Mouse (Mus musculus) embryonic facial prominence, embryonic 13.5 days (tissue): ENCODE data around the gene Klhl7. TPM values are rescaled to one million over a fixed set of nuclear protein-coding genes. Genes with fewer than 3 reads are reported as not detected.

Source experiments
- ATAC-seq: fragments of 200-750 bp; cut with Nextera tagmentation; 2 replicates; pipeline ENCODE4 v1.8.0; 2017; ENCODE audit warnings: low read depth; ENCODE audit not compliant: insufficient number of reproducible peaks, insufficient read depth, low FRiP score, low TSS enrichment
- H3K27ac ChIP-seq: fragments of 300-500 bp; sonication (generic); 2 replicates; pipeline ENCODE4 v1.5.1; 2015; ENCODE audit warnings: moderate library complexity, mild to moderate bottlenecking, inconsistent platforms
- H3K27me3 ChIP-seq: fragments of 300-500 bp; sonication (generic); 2 replicates; pipeline ENCODE4 v1.6.1; 2015; ENCODE audit warnings: mild to moderate bottlenecking, inconsistent platforms
- H3K36me3 ChIP-seq: fragments of 300-500 bp; sonication (generic); 2 replicates; pipeline ENCODE4 v1.6.1; 2015; ENCODE audit warnings: mild to moderate bottlenecking, inconsistent platforms
- H3K4me1 ChIP-seq: fragments of 300-500 bp; sonication (generic); 2 replicates; pipeline ENCODE4 v1.6.1; 2015; ENCODE audit warnings: inconsistent platforms
- H3K4me2 ChIP-seq: fragments of 300-500 bp; sonication (generic); 2 replicates; pipeline ENCODE4 v1.6.1; 2015; ENCODE audit warnings: moderate library complexity, mild to moderate bottlenecking, inconsistent platforms
- H3K4me3 ChIP-seq: fragments of 300-500 bp; sonication (generic); 2 replicates; pipeline ENCODE4 v1.5.1; 2015; ENCODE audit warnings: mild to moderate bottlenecking, inconsistent platforms
- H3K9ac ChIP-seq: fragments of 300-500 bp; sonication (generic); 2 replicates; pipeline ENCODE4 v1.6.1; 2015; ENCODE audit warnings: mild to moderate bottlenecking, inconsistent platforms
- H3K9me3 ChIP-seq: fragments of 300-500 bp; sonication (generic); 2 replicates; pipeline ENCODE4 v1.6.1; 2016; ENCODE audit warnings: inconsistent platforms
- WGBS: fragments of 180-500 bp; shearing (Covaris S2); methylation state at CpG from one replicate; pipeline ENCODE4 v1.1.7; 2015; ENCODE audit warnings: mixed read lengths; 5-methylcytosine and 5-hydroxymethylcytosine counted together
- polyA plus RNA-seq: library from polyadenylated mRNA; unstranded; fragments of >200 nt; fragmentation: Nextera tagmentation; extraction: Ambion mirVana; gene quantifications from 2 replicates; pipeline ENCODE4 v1.2.1, GENCODE M21; 2015

The Klhl7 gene
- polyA plus RNA-seq = 58.0 and 63.4 TPM in 2 replicates

DNA sequence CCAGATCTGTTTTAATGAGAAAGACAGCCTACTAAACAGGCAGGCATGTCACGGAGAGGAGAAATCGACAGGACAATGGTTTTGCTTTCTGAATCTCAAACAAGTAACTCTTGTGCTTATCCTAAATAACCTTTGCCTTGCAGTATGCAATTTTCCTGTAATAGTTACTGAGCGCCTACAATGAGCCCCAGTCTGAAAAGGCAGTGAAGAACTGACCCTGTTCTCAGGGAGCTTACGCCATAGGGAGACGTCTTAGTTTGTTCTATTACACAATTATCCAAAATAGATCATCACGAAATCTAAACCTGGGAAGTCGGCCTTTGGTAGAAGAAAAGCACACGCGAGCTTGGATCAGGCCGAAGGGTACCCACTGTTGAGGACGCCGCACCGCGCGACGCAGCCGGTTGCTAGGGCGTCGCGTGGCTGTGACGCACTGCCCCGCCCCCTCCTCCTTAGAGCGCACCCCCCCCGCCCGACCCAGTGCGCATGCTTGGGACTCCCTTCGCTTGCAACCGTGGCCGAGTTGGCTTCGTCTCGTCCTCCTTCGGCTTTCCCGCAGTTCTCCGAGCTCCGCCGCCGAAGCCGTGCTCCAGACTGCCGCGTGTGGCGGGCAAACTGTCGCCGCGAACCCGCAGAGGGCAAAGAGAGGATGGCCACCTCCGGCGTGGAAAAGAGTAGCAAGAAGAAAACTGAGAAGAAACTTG is at the start of gene Klhl7:
Klhl7 (plus strand) TSS at position 500 of the 704 bp plus-strand sequence.
- 1% methylated on average over 46 of the region's 47 CpGs for WGBS
- peak within 1 kb of the TSS; percentile 72 for H3K4me2 ChIP-seq
- ATAC-seq = peak; percentile 95

GRCm38 (mm10) chr5:24051755-24052675 is 48.4 kb upstream of the Klhl7 start:
- H3K4me1 ChIP-seq = peaks cover 10% of the 10 kb centered on the region; the same call in 1 of the 2 replicates
- H3K4me2 ChIP-seq = no peak overlapping the region
- no peak overlapping the region for H3K27ac ChIP-seq
- WGBS = 59% methylated on average over 16 of the region's 16 CpGs
- H3K4me3 ChIP-seq = no peak overlapping the region
- ATAC-seq = no peak
- H3K9ac ChIP-seq = no peak overlapping the region
- H3K9me3 ChIP-seq = peaks cover 6% of the 10 kb centered on the region
- no peaks in the 10 kb centered on the region for H3K27me3 ChIP-seq
- no peaks in the 10 kb centered on the region for H3K36me3 ChIP-seq

More for the DNA sequence above, at the start of gene Klhl7:
- H3K27me3 ChIP-seq = no peaks in the 10 kb centered on the region
- no peaks in the 10 kb centered on the region for H3K9me3 ChIP-seq
- peak within 1 kb of the TSS; percentile 91 for H3K27ac ChIP-seq
- peaks cover 8% of the 10 kb centered on the region; the same call in 1 of the 2 replicates for H3K4me1 ChIP-seq
- no peaks in the 10 kb centered on the region for H3K36me3 ChIP-seq
- peak within 1 kb of the TSS; percentile 87 for H3K9ac ChIP-seq
- peak within 1 kb of the TSS; percentile 74 for H3K4me3 ChIP-seq

GRCm38 (mm10) chr5:24053245-24054190 is 46.9 kb upstream of the Klhl7 start:
- H3K9ac ChIP-seq = no peak overlapping the region
- H3K4me3 ChIP-seq = no peak overlapping the region
- H3K27ac ChIP-seq = no peak overlapping the region
- WGBS = 45% methylated on average over 9 of the region's 9 CpGs
- no peak for ATAC-seq
- no peaks in the 10 kb centered on the region for H3K27me3 ChIP-seq
- H3K9me3 ChIP-seq = peaks cover 6% of the 10 kb centered on the region
- no peak overlapping the region for H3K4me2 ChIP-seq
- no peaks in the 10 kb centered on the region for H3K36me3 ChIP-seq
- H3K4me1 ChIP-seq = peaks cover 9% of the 10 kb centered on the region; the same call in 1 of the 2 replicates

GRCm38 (mm10) chr5:24054382-24054781 is 46.0 kb upstream of the Klhl7 start:
- WGBS = 85% methylated on average over 3 of the region's 3 CpGs
- H3K9ac ChIP-seq = no peak overlapping the region
- H3K36me3 ChIP-seq = no peaks in the 10 kb centered on the region
- H3K9me3 ChIP-seq = peaks cover 6% of the 10 kb centered on the region
- no peak for ATAC-seq
- no peaks in the 10 kb centered on the region for H3K27me3 ChIP-seq
- H3K4me2 ChIP-seq = no peak overlapping the region
- peaks cover 9% of the 10 kb centered on the region; the same call in 1 of the 2 replicates for H3K4me1 ChIP-seq
- H3K4me3 ChIP-seq = no peak overlapping the region
- H3K27ac ChIP-seq = no peak overlapping the region

- no peak overlapping the region for H3K4me2 ChIP-seq
- H3K9me3 ChIP-seq = peaks cover 6% of the 10 kb centered on the region
- no peak overlapping the region for H3K9ac ChIP-seq
- no peak for ATAC-seq
- H3K27ac ChIP-seq = no peak overlapping the region
- H3K4me3 ChIP-seq = no peak overlapping the region
- 55% methylated on average over 2 of the region's 2 CpGs for WGBS
- H3K4me1 ChIP-seq = peaks cover 9% of the 10 kb centered on the region; the same call in 1 of the 2 replicates
- no peaks in the 10 kb centered on the region for H3K27me3 ChIP-seq
- H3K36me3 ChIP-seq = no peaks in the 10 kb centered on the region
Observed at GRCm38 (mm10) chr5:24056865-24057264, 43.5 kb upstream of the Klhl7 start.

DNA sequence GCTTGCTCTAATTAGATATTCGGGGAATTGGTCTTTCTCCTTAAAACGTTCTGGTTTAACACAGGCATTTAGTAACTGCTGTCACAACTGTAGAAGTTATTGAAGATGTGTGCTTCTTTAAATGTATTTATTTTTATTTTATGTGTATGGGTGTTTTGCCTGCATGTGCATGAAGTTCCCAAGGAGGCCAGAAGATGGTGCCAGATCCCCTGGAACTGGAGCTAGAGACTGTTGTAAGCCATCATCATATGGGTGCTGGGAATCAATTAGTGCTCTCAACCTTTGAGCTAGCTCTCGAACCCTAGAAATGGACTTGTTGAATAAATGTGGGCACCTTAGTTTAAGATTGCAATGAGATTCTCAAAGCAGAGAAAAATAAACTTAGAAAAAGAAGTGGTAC is 42.8 kb upstream of the Klhl7 start:
- H3K4me2 ChIP-seq = no peak overlapping the region
- peaks cover 9% of the 10 kb centered on the region; the same call in 1 of the 2 replicates for H3K4me1 ChIP-seq
- 63% methylated on average over 3 of the region's 3 CpGs for WGBS
- H3K4me3 ChIP-seq = no peak overlapping the region
- ATAC-seq = no peak
- H3K9me3 ChIP-seq = peaks cover 6% of the 10 kb centered on the region
- H3K36me3 ChIP-seq = no peaks in the 10 kb centered on the region
- H3K9ac ChIP-seq = no peak overlapping the region
- H3K27me3 ChIP-seq = no peaks in the 10 kb centered on the region
- H3K27ac ChIP-seq = no peak overlapping the region

- Histone ChIP-seq H3K27me3 (no peaks in the 10 kb centered on the region), H3K4me3 (no peak overlapping the region), H3K9ac (no peak overlapping the region), H3K9me3 (no peaks in the 10 kb centered on the region; the same call in 1 of the 2 replicates), H3K4me2 (no peak overlapping the region), H3K4me1 (no peaks in the 10 kb centered on the region), H3K27ac (no peak overlapping the region), H3K36me3 (no peaks in the 10 kb centered on the region)
- 72% methylated on average over 3 of the region's 3 CpGs for WGBS
- no peak for ATAC-seq
Observed at GRCm38 (mm10) chr5:24060949-24061348, 39.5 kb upstream of the Klhl7 start.

GRCm38 (mm10) chr5:24063034-24063433 is 37.4 kb upstream of the Klhl7 start:
- WGBS = 77% methylated on average over 6 of the region's 6 CpGs
- Histone ChIP-seq H3K9ac (no peak overlapping the region), H3K27ac (no peak overlapping the region)

DNA sequence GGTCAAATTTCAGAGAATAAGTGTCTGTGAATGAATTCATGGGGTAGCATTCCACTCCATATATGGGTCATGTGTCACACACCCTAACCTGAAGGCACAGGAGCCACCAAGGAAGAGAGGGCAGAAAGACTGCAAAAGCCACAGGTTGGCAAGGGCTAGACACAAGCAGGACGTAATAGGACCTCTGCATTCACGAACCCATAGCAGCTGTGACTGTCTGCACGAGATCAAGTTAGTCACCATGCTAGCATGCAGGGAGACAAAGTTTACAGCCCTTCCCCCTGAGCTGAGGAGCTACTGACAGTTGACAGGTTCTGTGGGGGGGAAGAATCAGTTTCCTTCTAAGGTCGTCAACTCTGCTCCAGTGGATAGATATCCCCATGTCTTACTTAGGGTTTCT is 36.9 kb upstream of the Klhl7 start:
- Histone ChIP-seq H3K27me3 (no peaks in the 10 kb centered on the region), H3K27ac (no peak overlapping the region), H3K4me1 (no peaks in the 10 kb centered on the region), H3K4me2 (no peak overlapping the region), H3K4me3 (no peak overlapping the region), H3K9ac (no peak overlapping the region), H3K36me3 (no peaks in the 10 kb centered on the region), H3K9me3 (no peaks in the 10 kb centered on the region)
- 74% methylated on average over 4 of the region's 4 CpGs for WGBS
- no peak for ATAC-seq

More at GRCm38 (mm10) chr5:24063034-24063433, 37.4 kb upstream of the Klhl7 start:
- Histone ChIP-seq H3K36me3 (no peaks in the 10 kb centered on the region), H3K9me3 (no peaks in the 10 kb centered on the region), H3K4me3 (no peak overlapping the region), H3K4me1 (no peaks in the 10 kb centered on the region), H3K27me3 (no peaks in the 10 kb centered on the region), H3K4me2 (no peak overlapping the region)
- no peak for ATAC-seq

DNA sequence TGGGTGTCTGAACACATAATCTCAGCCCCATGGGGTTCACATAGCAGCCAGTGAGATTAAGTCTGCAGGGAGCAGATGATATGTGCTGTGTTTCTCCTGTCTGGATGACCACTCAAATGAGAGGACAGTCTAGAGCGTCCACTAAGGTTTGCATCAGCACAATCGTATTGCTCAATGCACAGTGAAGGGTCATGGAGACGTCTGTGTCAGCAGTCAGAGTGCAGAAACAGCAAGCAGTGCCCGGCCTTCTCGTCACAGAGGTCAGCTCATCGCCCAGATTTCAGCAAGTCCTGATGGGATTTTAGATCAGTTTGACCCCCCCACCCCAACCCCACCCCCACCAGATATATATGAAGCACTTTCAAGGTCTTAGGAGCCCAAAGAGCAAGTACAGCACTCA is 31.4 kb upstream of the Klhl7 start:
- H3K4me2 ChIP-seq = no peak overlapping the region
- WGBS = 81% methylated on average over 6 of the region's 6 CpGs
- no peaks in the 10 kb centered on the region for H3K4me1 ChIP-seq

DNA sequence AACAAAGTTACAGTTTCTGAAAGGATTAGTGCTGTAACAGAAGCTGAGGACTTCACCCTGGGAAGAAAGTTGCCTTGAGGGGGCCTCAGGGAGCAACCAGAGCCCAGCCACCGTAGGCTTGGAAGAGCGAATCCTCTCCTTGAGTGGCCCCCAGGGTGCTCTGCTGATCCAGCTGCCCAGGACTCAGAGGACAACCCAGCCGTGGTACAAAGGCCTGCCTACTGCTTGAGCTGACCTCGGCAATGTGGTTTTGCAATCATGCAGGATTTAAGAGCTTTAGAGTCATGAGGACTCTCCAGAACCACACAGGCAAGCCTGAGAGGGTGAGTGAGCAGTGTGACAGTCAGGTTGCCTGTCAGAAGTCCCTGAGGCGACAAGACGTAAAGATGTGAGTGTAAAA is 28.4 kb upstream of the Klhl7 start:
- no peak for ATAC-seq
- H3K9me3 ChIP-seq = no peaks in the 10 kb centered on the region

More for the DNA sequence above, 31.4 kb upstream of the Klhl7 start:
- ATAC-seq = no peak
- no peak overlapping the region for H3K9ac ChIP-seq
- no peak overlapping the region for H3K4me3 ChIP-seq
- H3K9me3 ChIP-seq = no peaks in the 10 kb centered on the region
- no peaks in the 10 kb centered on the region for H3K36me3 ChIP-seq
- H3K27me3 ChIP-seq = no peaks in the 10 kb centered on the region
- no peak overlapping the region for H3K27ac ChIP-seq

More for the DNA sequence above, 28.4 kb upstream of the Klhl7 start:
- no peak overlapping the region for H3K9ac ChIP-seq
- H3K4me2 ChIP-seq = no peak overlapping the region
- H3K27ac ChIP-seq = no peak overlapping the region
- H3K4me3 ChIP-seq = no peak overlapping the region
- H3K4me1 ChIP-seq = peaks cover 5% of the 10 kb centered on the region
- H3K27me3 ChIP-seq = no peaks in the 10 kb centered on the region
- no peaks in the 10 kb centered on the region for H3K36me3 ChIP-seq
- WGBS = 65% methylated on average over 6 of the region's 6 CpGs
